Mouse (Mus musculus) E14TG2a.4 (cell line): ENCODE data around the gene Lrrc58.

Experiments
- CTCF ChIP-seq: conservative IDR thresholded peaks from 2 replicates; pipeline ENCODE4 v1.5.1; 2014; ENCODE audit warnings: low read length
- POU5F1 ChIP-seq: IDR thresholded peaks from 2 replicates; pipeline ENCODE4 v1.6.1; 2014; ENCODE audit warnings: low read length, borderline replicate concordance

DNA sequence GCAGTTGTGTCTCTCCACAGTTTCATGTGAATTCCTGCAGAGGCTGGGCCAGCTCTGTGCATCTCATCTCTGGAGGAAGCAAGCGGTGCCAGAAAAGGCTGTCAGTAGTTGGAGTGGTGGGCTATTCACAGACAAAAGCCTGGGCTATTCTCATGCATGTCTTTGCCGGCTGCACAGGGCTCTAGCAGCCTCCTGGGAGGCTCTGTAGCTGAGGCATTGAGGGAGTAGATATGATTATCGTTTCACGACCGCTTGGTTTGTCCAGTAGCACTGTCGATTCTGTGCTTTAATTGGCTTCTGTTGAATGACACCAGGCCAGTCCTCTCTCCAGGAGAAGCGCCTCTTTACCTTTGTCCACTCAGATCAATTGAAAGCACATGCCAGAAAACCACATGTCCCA, 57.9 kb downstream of the Lrrc58 start:
- TF ChIP-seq CTCF (no peak), POU5F1 (no peak)
